Mouse (Mus musculus) right cerebral cortex, postnatal 36 days (tissue): ENCODE results near the gene Pdha2.

Experiments used
- DNase-seq, 2 experiments: peaks; one replicate each; pipeline ENCODE4 v3.0.0; 2022; ENCODE audit warnings: low spot score in 2 of 2, mixed read lengths in 1 of 2

Pdha2 gene

GRCm38 (mm10) chr3:141212255-141212654, at the start of gene Pdha2:
Gene Pdha2 (minus strand): TSS chr3:141212355.
- no peak for DNase-seq

- DNase-seq: no peak
Measured at GRCm38 (mm10) chr3:141260518-141260917, 48.4 kb upstream of the Pdha2 start.

GRCm38 (mm10) chr3:141251440-141251839, 39.3 kb upstream of the Pdha2 start:
- DNase-seq: peak; percentile 45 to 71

- no peak for DNase-seq
Measured at GRCm38 (mm10) chr3:141244725-141245298, 32.7 kb upstream of the Pdha2 start.

GRCm38 (mm10) chr3:141238071-141238470, 25.9 kb upstream of the Pdha2 start:
- no peak for DNase-seq

- no peak for DNase-seq
Measured at GRCm38 (mm10) chr3:141229148-141229547, 17.0 kb upstream of the Pdha2 start.

- DNase-seq: no peak
Measured at GRCm38 (mm10) chr3:141222339-141222738, 10.2 kb upstream of the Pdha2 start.

GRCm38 (mm10) chr3:141218561-141218960, 6.4 kb upstream of the Pdha2 start:
- no peak for DNase-seq

GRCm38 (mm10) chr3:141216999-141217398, 4.8 kb upstream of the Pdha2 start:
- no peak for DNase-seq

- no peak for DNase-seq
Measured at GRCm38 (mm10) chr3:141216237-141216636, 4.1 kb upstream of the Pdha2 start.

GRCm38 (mm10) chr3:141214789-141215188, 2.6 kb upstream of the Pdha2 start:
- DNase-seq: peak in 1 of 2 experiments; percentile 3

- no peak for DNase-seq
Measured at GRCm38 (mm10) chr3:141214197-141214596, 2.0 kb upstream of the Pdha2 start.

GRCm38 (mm10) chr3:141211644-141212043, 511 bp downstream of the Pdha2 start:
- no peak for DNase-seq

- no peak for DNase-seq
Measured at GRCm38 (mm10) chr3:141201766-141202165, 10.4 kb downstream of the Pdha2 start.

GRCm38 (mm10) chr3:141197308-141197861, 14.8 kb downstream of the Pdha2 start:
- no peak for DNase-seq

- DNase-seq: no peak
Measured at GRCm38 (mm10) chr3:141191653-141192052, 20.5 kb downstream of the Pdha2 start.

- DNase-seq: no peak
Measured at GRCm38 (mm10) chr3:141190429-141190828, 21.7 kb downstream of the Pdha2 start.

GRCm38 (mm10) chr3:141160986-141161385, 51.2 kb downstream of the Pdha2 start:
- DNase-seq: no peak
